Mouse (Mus musculus) liver, postnatal 0 days (tissue): ENCODE data around the gene Zfp706.

ENCODE experiments used
- CTCF ChIP-seq: sonication (generic); IDR thresholded peaks from 2 replicates; pipeline ENCODE4 v1.5.1; 2016; ENCODE audit warnings: antibody characterized with exemption, low read depth
- EP300 ChIP-seq: IDR thresholded peaks from 2 replicates; pipeline ENCODE4 v1.6.1; 2016; ENCODE audit warnings: antibody characterized with exemption, low read depth, mild to moderate bottlenecking

DNA sequence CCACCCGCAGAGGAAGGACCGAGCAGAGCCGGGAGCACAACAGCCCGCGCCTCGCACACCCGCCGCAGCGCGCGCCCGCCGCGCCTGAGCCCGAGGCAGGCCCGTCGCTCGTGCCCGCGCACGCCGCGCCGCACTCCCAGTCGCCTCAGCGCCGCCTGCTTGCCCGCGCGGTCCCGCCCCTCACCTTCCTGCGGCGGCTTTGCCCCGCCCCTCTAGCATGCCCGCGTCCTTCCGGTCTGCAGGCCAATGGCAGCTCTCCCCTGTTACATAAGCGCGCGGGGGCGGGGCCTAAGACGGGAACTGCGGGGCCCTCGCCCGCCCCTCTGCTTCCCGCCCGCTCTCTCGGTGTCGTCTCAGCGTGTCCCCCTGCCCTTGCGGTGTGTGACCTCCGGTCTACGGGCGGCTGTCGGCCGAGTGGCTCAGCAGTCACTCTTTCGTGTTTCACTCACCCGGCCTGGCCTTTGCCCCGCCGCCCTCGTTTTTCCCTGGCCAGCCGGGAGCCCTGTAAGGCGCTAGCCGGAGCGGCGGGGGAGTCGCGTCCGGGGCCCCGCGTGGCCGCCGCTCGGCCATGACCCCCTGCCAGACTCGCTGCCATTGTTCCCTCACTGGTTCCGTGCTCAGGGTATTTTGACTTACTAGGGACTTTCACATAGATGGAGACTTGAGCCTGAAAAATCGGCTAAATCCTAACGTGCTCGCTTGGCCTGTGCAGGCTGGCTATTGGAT lies at the start of gene Zfp706:
- TF ChIP-seq CTCF: no peak
- no peak for TF ChIP-seq EP300
